Mouse (Mus musculus) mature B cell (primary cell): ENCODE measurements around the gene Gm17359.
"Not testable (repeated sequence)": the region's sequence is repeated elsewhere in the genome, so short reads cannot be mapped to it uniquely, and the experiment has no call there.

Experiments used
- in situ Hi-C: fragments of 300-500 bp; cut with MboI; formaldehyde crosslinking; loops from 2 replicates; pipeline ENCODE4 v1.14.3; 2019

The Gm17359 gene

GRCm38 (mm10) chr3:79415081-79415480 lies 78.6 kb downstream of the Gm17359 start:
- in situ Hi-C loops: no loop called here

GRCm38 (mm10) chr3:79415929-79416328 lies 79.5 kb downstream of the Gm17359 start:
- in situ Hi-C loops: no loop called here

GRCm38 (mm10) chr3:79416944-79417680 lies 80.7 kb downstream of the Gm17359 start:
- in situ Hi-C loops: no loop called here

GRCm38 (mm10) chr3:79418921-79419320 lies 82.5 kb downstream of the Gm17359 start:
- in situ Hi-C loops: no loop called here

GRCm38 (mm10) chr3:79425441-79425840 lies 89.0 kb downstream of the Gm17359 start:
- in situ Hi-C loops: no loop called here

- in situ Hi-C loops: no loop called here
These were observed 97.1 kb downstream of the Gm17359 start for GRCm38 (mm10) chr3:79433593-79433992.

- in situ Hi-C loops: no loop called here
These were observed 98.0 kb downstream of the Gm17359 start for GRCm38 (mm10) chr3:79434436-79434835.

GRCm38 (mm10) chr3:79434985-79435384 lies 98.5 kb downstream of the Gm17359 start:
- in situ Hi-C loops: no loop called here

GRCm38 (mm10) chr3:79436186-79436585 lies 99.7 kb downstream of the Gm17359 start:
- in situ Hi-C loops: no loop called here

GRCm38 (mm10) chr3:79438276-79438675 lies 101.8 kb downstream of the Gm17359 start:
- in situ Hi-C loops: no loop called here

GRCm38 (mm10) chr3:79440976-79441491 lies 104.6 kb downstream of the Gm17359 start:
- in situ Hi-C loops: no loop called here

- in situ Hi-C loops: no loop called here
These were observed 107.4 kb downstream of the Gm17359 start for GRCm38 (mm10) chr3:79443850-79444249.

GRCm38 (mm10) chr3:79445041-79445440 lies 108.6 kb downstream of the Gm17359 start:
- in situ Hi-C loops: no loop called here

- in situ Hi-C loops: no loop called here
These were observed 109.7 kb downstream of the Gm17359 start for GRCm38 (mm10) chr3:79446124-79446523.

GRCm38 (mm10) chr3:79446648-79447047 lies 110.2 kb downstream of the Gm17359 start:
- in situ Hi-C loops: not testable (repeated sequence)

- in situ Hi-C loops: no loop called here
These were observed 112.0 kb downstream of the Gm17359 start for GRCm38 (mm10) chr3:79448421-79448820.

GRCm38 (mm10) chr3:79449361-79449760 lies 112.9 kb downstream of the Gm17359 start:
- in situ Hi-C loops: no loop called here

GRCm38 (mm10) chr3:79452696-79453263 lies 116.3 kb downstream of the Gm17359 start:
- in situ Hi-C loops: no loop called here

GRCm38 (mm10) chr3:79455761-79456160 lies 119.3 kb downstream of the Gm17359 start:
- in situ Hi-C loops: no loop called here

GRCm38 (mm10) chr3:79458651-79459275 lies 122.3 kb downstream of the Gm17359 start:
- in situ Hi-C loops: no loop called here

- in situ Hi-C loops: no loop called here
These were observed 133.0 kb downstream of the Gm17359 start for GRCm38 (mm10) chr3:79469440-79469839.

- in situ Hi-C loops: no loop called here
These were observed 135.9 kb downstream of the Gm17359 start for GRCm38 (mm10) chr3:79472362-79472761.

- in situ Hi-C loops: no loop called here
These were observed 138.4 kb downstream of the Gm17359 start for GRCm38 (mm10) chr3:79474911-79475310.
